7 mouse cellular contexts compared by ENCODE assay signal in genomic region chr7:90409934-90410333, GRCm38 (mm10). TPM values are rescaled to one million over a fixed set of nuclear protein-coding genes. Genes with fewer than 3 reads are reported as not detected.
DNase-seq lines count a peak whose midpoint lies in the region; ATAC-seq and TF ChIP-seq lines count a peak whose summit lies in the region.

No protein-coding gene starts in this region.

- H3K9ac ChIP-seq in intestine, embryonic 15.5 days, result no peak overlapping the region

- no peaks in the 10 kb centered on the region for H3K36me3 ChIP-seq in intestine, embryonic 15.5 days

- no peaks in the 10 kb centered on the region for H3K4me1 ChIP-seq in intestine, embryonic 15.5 days (replicated peaks)
- no peaks in the 10 kb centered on the region for H3K4me1 ChIP-seq in lung, adult 2 months (ENCODE audit: control insufficient read depth, insufficient read depth, low read length)

- no peak overlapping the region for H3K4me3 ChIP-seq in intestine, embryonic 15.5 days (replicated peaks)
- no peak overlapping the region for H3K4me3 ChIP-seq in lung, adult 2 months (replicated peaks; ENCODE audit: extremely low read depth, low read depth, low read length)

- H3K27ac ChIP-seq in intestine, embryonic 15.5 days, result no peak overlapping the region

- H3K27me3 ChIP-seq in intestine, embryonic 15.5 days (replicated peaks), result no peaks in the 10 kb centered on the region

- no peak overlapping the region for H3K4me2 ChIP-seq in intestine, embryonic 15.5 days (replicated peaks)

- TF ChIP-seq CTCF in lung, adult 2 months (IDR thresholded peaks at IDR 0.05; ENCODE audit: insufficient read depth, low read length), result peak; percentile 50

- DNase-seq in right cerebral cortex, adult 18-20 months, result peak; percentile 55
- no peak for DNase-seq in right cerebral cortex, postnatal 36 days (ENCODE audit: low spot score in 2 of 2)
- DNase-seq in adrenal gland, adult (ENCODE audit: inconsistent age in 2 of 2, low spot score in 1 of 2), result peak; percentile 60 to 90
- DNase-seq in lung, adult 2 months, result peak; percentile 49
- peak; percentile 49 to 78 for DNase-seq in right cerebral cortex, postnatal 10 days (ENCODE audit: low spot score in 2 of 2)

- no peak for TF ChIP-seq POLR2A in lung, adult 2 months (IDR thresholded peaks at IDR 0.05; ENCODE audit: borderline replicate concordance, extremely low read depth, low read depth, low read length)

- ATAC-seq in common myeloid progenitor, adult 5-6 weeks (replicated peaks; ENCODE audit: low read depth, poor library complexity, severe bottlenecking), result peak; percentile 87
- ATAC-seq in intestine, embryonic 15.5 days, result 0 out of 2 replicates have a peak, but pooled peaks have one; percentile 23

- 51% methylated on average over 3 of the region's 3 CpGs for WGBS in intestine, embryonic 15.5 days
- WGBS in lung, adult 2 months, result 30% methylated on average over 3 of the region's 3 CpGs

- no peaks in the 10 kb centered on the region for H3K9me3 ChIP-seq in intestine, embryonic 15.5 days

RNA-seq across cellular contexts. Expression of gene Ccdc89, which starts 16.4 kb away (rescaled TPM):
- total RNA-seq in common myeloid progenitor, adult 5-6 weeks (2017), result 0.82 TPM in 1 of 2 replicates, not detected in the other
- polyA plus RNA-seq in intestine, embryonic 15.5 days (2015; fragmentation: Nextera tagmentation; extraction: Ambion mirVana), result 0.48 and 0.85 TPM in 2 replicates
- polyA plus RNA-seq in lung, adult 2 months (2012; rRNA removed), result 0.18 and 0.25 TPM in 2 replicates

RNA-seq across cellular contexts. Expression of gene Crebzf, which starts 32.6 kb away (rescaled TPM):
- 87.2 and 94.8 TPM in 2 replicates for total RNA-seq in common myeloid progenitor, adult 5-6 weeks (2017)
- 26.2 and 35.0 TPM in 2 replicates for polyA plus RNA-seq in intestine, embryonic 15.5 days (2015; fragmentation: Nextera tagmentation; extraction: Ambion mirVana)
- polyA plus RNA-seq in lung, adult 2 months (2012; rRNA removed), result 41.3 and 57.3 TPM in 2 replicates

RNA-seq across cellular contexts. Expression of gene Tmem126a, which starts 47.1 kb away (rescaled TPM):
- total RNA-seq in common myeloid progenitor, adult 5-6 weeks (2017), result 23.3 and 25.1 TPM in 2 replicates
- 137 and 140 TPM in 2 replicates for polyA plus RNA-seq in intestine, embryonic 15.5 days (2015; fragmentation: Nextera tagmentation; extraction: Ambion mirVana)
- polyA plus RNA-seq in lung, adult 2 months (2012; rRNA removed), result 6.8 and 13.8 TPM in 2 replicates

Comparison
In these comparisons a context has a peak if more than half of its experiments do, and no peak if none do; other contexts are left out.
1. DNase-seq: peak in right cerebral cortex, adult 18-20 months (single experiment), adrenal gland, adult (2 of 2), lung, adult 2 months (single experiment) and right cerebral cortex, postnatal 10 days (2 of 2); none in right cerebral cortex, postnatal 36 days (0 of 2).